Mouse (Mus musculus): ENCODE measurements at regions not wholly inside any gene's neighbourhood (a gene's known extent, or its start where the extent isn't known, plus 50 kb on each side); places are given as distances from the start of the nearest gene placed in this dataset.

DNA sequence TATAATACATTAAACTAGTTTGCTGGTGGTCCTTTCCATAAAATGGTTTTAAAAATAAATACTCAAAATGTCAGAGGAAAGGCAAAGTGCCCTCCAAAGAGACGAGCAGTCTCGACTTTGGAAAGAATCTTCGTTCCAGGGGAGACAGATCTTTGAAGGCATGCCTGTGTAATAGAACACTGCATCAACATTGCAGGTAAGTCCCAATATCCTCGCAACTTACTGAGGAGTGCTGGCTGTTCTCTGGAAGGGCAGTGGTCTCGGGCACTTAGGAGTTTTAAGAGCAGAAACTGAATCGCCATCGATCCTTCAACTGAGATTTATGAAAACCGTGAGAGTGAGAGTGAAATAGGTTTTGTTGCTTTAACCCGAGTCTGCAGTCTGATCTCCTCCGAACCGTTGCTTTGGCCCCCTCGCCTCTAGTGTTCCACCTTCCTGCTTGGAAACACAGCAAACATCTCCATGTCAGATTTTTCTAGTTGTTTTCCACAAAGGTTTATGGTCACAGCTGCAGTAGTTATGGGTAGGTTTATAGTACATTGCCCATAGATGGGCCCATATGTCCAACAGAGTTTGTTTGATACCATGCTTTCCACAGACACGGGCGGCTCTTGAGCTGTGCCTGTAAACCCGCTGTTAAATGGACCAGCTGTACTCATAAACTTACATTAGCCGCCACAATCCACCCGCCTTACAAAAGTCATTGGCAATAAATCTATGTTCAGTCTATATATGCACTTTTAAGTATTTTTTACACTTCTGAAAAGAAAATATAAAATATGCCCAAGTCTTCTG lies 181.6 kb upstream of the Eya4 start:
- no peak for ATAC-seq
- no peak for TF ChIP-seq CTCF (IDR thresholded peaks at IDR 0.05; ENCODE audit: low read depth)
- Histone ChIP-seq H3K4me3 (ENCODE audit: low read depth, low read length) (no peak overlapping the region), H3K9me3 (ENCODE audit: control insufficient read depth) (no peaks in the 10 kb centered on the region), H3K4me2 (replicated peaks; ENCODE audit: low read depth) (no peak overlapping the region), H3K27me3 (replicated peaks; ENCODE audit: control insufficient read depth, insufficient read depth, low read length) (no peaks in the 10 kb centered on the region), H3K4me1 (replicated peaks; ENCODE audit: control insufficient read depth, insufficient read depth, low read length) (no peaks in the 10 kb centered on the region), H3K36me3 (ENCODE audit: control insufficient read depth, insufficient read depth) (no peaks in the 10 kb centered on the region), H3K27ac (ENCODE audit: low read depth, low read length) (no peak overlapping the region), H3K9ac (ENCODE audit: low read depth, low read length) (no peak overlapping the region)
- 81% methylated on average over 17 of the region's 17 CpGs for WGBS

- H3K27ac ChIP-seq (ENCODE audit: low read depth, low read length): no peak overlapping the region
- no peak overlapping the region for H3K4me3 ChIP-seq (ENCODE audit: low read depth, low read length)
- ATAC-seq: no peak
- H3K36me3 ChIP-seq (ENCODE audit: control insufficient read depth, insufficient read depth): no peaks in the 10 kb centered on the region
- no peak overlapping the region for H3K9ac ChIP-seq (ENCODE audit: low read depth, low read length)
- H3K27me3 ChIP-seq (replicated peaks; ENCODE audit: control insufficient read depth, insufficient read depth, low read length): no peaks in the 10 kb centered on the region
- no peak overlapping the region for H3K4me2 ChIP-seq (replicated peaks; ENCODE audit: low read depth)
- H3K4me1 ChIP-seq (replicated peaks; ENCODE audit: control insufficient read depth, insufficient read depth, low read length): no peaks in the 10 kb centered on the region
- 66% methylated on average over 3 of the region's 3 CpGs for WGBS
- TF ChIP-seq CTCF (IDR thresholded peaks at IDR 0.05; ENCODE audit: low read depth): no peak
- H3K9me3 ChIP-seq (ENCODE audit: control insufficient read depth): no peaks in the 10 kb centered on the region
Observed at GRCm38 (mm10) chr10:23530715-23531114, 180.1 kb upstream of the Eya4 start.

DNA sequence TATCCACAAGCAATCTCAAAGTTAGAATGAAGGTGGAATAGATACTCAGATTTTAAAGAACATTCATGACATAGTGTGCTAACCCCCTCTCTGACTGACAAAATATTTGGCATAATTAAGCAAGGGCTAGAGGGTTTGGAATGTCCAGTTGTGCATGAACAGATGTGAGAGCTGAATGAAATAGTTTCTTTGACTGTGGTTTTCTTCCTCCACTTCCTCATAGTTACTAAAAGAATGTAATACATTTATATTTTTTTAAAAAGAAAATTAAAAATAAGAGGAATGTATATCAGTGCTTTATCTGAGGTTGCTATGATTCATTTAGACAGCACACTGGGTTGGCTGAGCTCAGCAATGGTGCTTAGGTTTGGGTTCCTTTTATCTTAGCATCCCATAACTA lies 176.2 kb upstream of the Eya4 start:
- no peak for TF ChIP-seq CTCF (IDR thresholded peaks at IDR 0.05; ENCODE audit: low read depth)
- H3K27me3 ChIP-seq (replicated peaks; ENCODE audit: control insufficient read depth, insufficient read depth, low read length): no peaks in the 10 kb centered on the region
- H3K4me3 ChIP-seq (ENCODE audit: low read depth, low read length): no peak overlapping the region
- ATAC-seq: no peak
- no peak overlapping the region for H3K4me2 ChIP-seq (replicated peaks; ENCODE audit: low read depth)
- no peak overlapping the region for H3K9ac ChIP-seq (ENCODE audit: low read depth, low read length)
- H3K4me1 ChIP-seq (replicated peaks; ENCODE audit: control insufficient read depth, insufficient read depth, low read length): no peaks in the 10 kb centered on the region
- no peaks in the 10 kb centered on the region for H3K36me3 ChIP-seq (ENCODE audit: control insufficient read depth, insufficient read depth)
- H3K27ac ChIP-seq (ENCODE audit: low read depth, low read length): no peak overlapping the region
- H3K9me3 ChIP-seq (ENCODE audit: control insufficient read depth): no peaks in the 10 kb centered on the region

GRCm38 (mm10) chr10:23522664-23523063 lies 172.1 kb upstream of the Eya4 start:
- TF ChIP-seq CTCF (IDR thresholded peaks at IDR 0.05; ENCODE audit: low read depth): no peak
- H3K4me1 ChIP-seq (replicated peaks; ENCODE audit: control insufficient read depth, insufficient read depth, low read length): no peaks in the 10 kb centered on the region
- H3K27me3 ChIP-seq (replicated peaks; ENCODE audit: control insufficient read depth, insufficient read depth, low read length): no peaks in the 10 kb centered on the region
- ATAC-seq: no peak
- H3K27ac ChIP-seq (ENCODE audit: low read depth, low read length): no peak overlapping the region
- no peak overlapping the region for H3K4me3 ChIP-seq (ENCODE audit: low read depth, low read length)
- no peaks in the 10 kb centered on the region for H3K9me3 ChIP-seq (ENCODE audit: control insufficient read depth)
- WGBS: 56% methylated on average over 1 of the region's 1 CpGs
- no peaks in the 10 kb centered on the region for H3K36me3 ChIP-seq (ENCODE audit: control insufficient read depth, insufficient read depth)
- H3K9ac ChIP-seq (ENCODE audit: low read depth, low read length): no peak overlapping the region
- no peak overlapping the region for H3K4me2 ChIP-seq (replicated peaks; ENCODE audit: low read depth)

GRCm38 (mm10) chr10:23493647-23494046 lies 143.1 kb upstream of the Eya4 start:
- no peak overlapping the region for H3K4me2 ChIP-seq (replicated peaks; ENCODE audit: low read depth)
- no peaks in the 10 kb centered on the region for H3K36me3 ChIP-seq (ENCODE audit: control insufficient read depth, insufficient read depth)
- no peak for TF ChIP-seq CTCF (IDR thresholded peaks at IDR 0.05; ENCODE audit: low read depth)
- 58% methylated on average over 7 of the region's 7 CpGs for WGBS
- no peak overlapping the region for H3K4me3 ChIP-seq (ENCODE audit: low read depth, low read length)
- H3K27ac ChIP-seq (ENCODE audit: low read depth, low read length): no peak overlapping the region
- H3K9ac ChIP-seq (ENCODE audit: low read depth, low read length): no peak overlapping the region
- no peak for ATAC-seq
- no peaks in the 10 kb centered on the region for H3K27me3 ChIP-seq (replicated peaks; ENCODE audit: control insufficient read depth, insufficient read depth, low read length)
- no peaks in the 10 kb centered on the region for H3K9me3 ChIP-seq (ENCODE audit: control insufficient read depth)
- H3K4me1 ChIP-seq (replicated peaks; ENCODE audit: control insufficient read depth, insufficient read depth, low read length): no peaks in the 10 kb centered on the region

GRCm38 (mm10) chr10:23492971-23493370 lies 142.4 kb upstream of the Eya4 start:
- H3K4me2 ChIP-seq (replicated peaks; ENCODE audit: low read depth): no peak overlapping the region
- no peak overlapping the region for H3K4me3 ChIP-seq (ENCODE audit: low read depth, low read length)
- no peaks in the 10 kb centered on the region for H3K36me3 ChIP-seq (ENCODE audit: control insufficient read depth, insufficient read depth)
- H3K27ac ChIP-seq (ENCODE audit: low read depth, low read length): no peak overlapping the region
- no peaks in the 10 kb centered on the region for H3K4me1 ChIP-seq (replicated peaks; ENCODE audit: control insufficient read depth, insufficient read depth, low read length)
- no peak overlapping the region for H3K9ac ChIP-seq (ENCODE audit: low read depth, low read length)
- no peak for ATAC-seq
- H3K9me3 ChIP-seq (ENCODE audit: control insufficient read depth): no peaks in the 10 kb centered on the region
- no peak for TF ChIP-seq CTCF (IDR thresholded peaks at IDR 0.05; ENCODE audit: low read depth)
- H3K27me3 ChIP-seq (replicated peaks; ENCODE audit: control insufficient read depth, insufficient read depth, low read length): no peaks in the 10 kb centered on the region
- 74% methylated on average over 5 of the region's 5 CpGs for WGBS

Measured in intestine, postnatal 0 days (tissue).